Mouse (Mus musculus) liver, embryonic 11.5 days (tissue): ENCODE measurements at regions not wholly inside any gene's neighbourhood (a gene's known extent, or its start where the extent isn't known, plus 50 kb on each side); places are given as distances from the start of the nearest gene placed in this dataset.

Experiments used
- ATAC-seq: fragments of 200-750 bp; cut with Nextera tagmentation; replicated peaks from 2 replicates; pipeline ENCODE4 v1.8.0; 2017; ENCODE audit warnings: moderate number of reproducible peaks, mild to moderate bottlenecking, moderate TSS enrichment, moderate library complexity; ENCODE audit not compliant: low FRiP score
- DNase-seq: peaks from one replicate; pipeline ENCODE4 v3.0.0-alpha.2; 2017; ENCODE audit warnings: low spot score
- H3K27ac ChIP-seq: fragments of 300-500 bp; sonication (generic); 2 replicates; pipeline ENCODE4 v1.5.1; 2014; ENCODE audit warnings: mild to moderate bottlenecking, low read depth, low read length, control low read depth
- H3K27me3 ChIP-seq: fragments of 300-500 bp; sonication (generic); replicated peaks from 2 replicates; pipeline ENCODE4 v1.6.1; 2014; ENCODE audit warnings: low read length, mixed read lengths; ENCODE audit not compliant: control insufficient read depth, insufficient read depth
- H3K36me3 ChIP-seq: fragments of 300-500 bp; sonication (generic); 2 replicates; pipeline ENCODE4 v1.6.1; 2014; ENCODE audit warnings: mild to moderate bottlenecking, low read length, moderate library complexity, mixed read lengths; ENCODE audit not compliant: control insufficient read depth, insufficient read depth
- H3K4me1 ChIP-seq: fragments of 300-500 bp; sonication (generic); replicated peaks from 2 replicates; pipeline ENCODE4 v1.6.1; 2014; ENCODE audit warnings: low read length, mixed read lengths; ENCODE audit not compliant: control insufficient read depth, insufficient read depth
- H3K4me2 ChIP-seq: fragments of 300-500 bp; sonication (generic); 2 replicates; pipeline ENCODE4 v1.6.1; 2014; ENCODE audit warnings: mild to moderate bottlenecking, control low read depth, moderate library complexity
- H3K4me3 ChIP-seq: fragments of 300-500 bp; sonication (generic); 2 replicates; pipeline ENCODE4 v1.5.1; 2014; ENCODE audit warnings: low read depth, low read length, control low read depth
- H3K9ac ChIP-seq: fragments of 300-500 bp; sonication (generic); 2 replicates; pipeline ENCODE4 v1.6.1; 2014; ENCODE audit warnings: low read depth, low read length, control low read depth
- H3K9me3 ChIP-seq: fragments of 300-500 bp; sonication (generic); 2 replicates; pipeline ENCODE4 v1.6.1; 2016; ENCODE audit warnings: low read length, inconsistent platforms, mixed read lengths; ENCODE audit not compliant: control insufficient read depth
- WGBS: fragments of 180-500 bp; shearing (Covaris S2); extraction: QIAGEN DNeasy Blood & Tissue Kit; methylation state at CpG from one replicate; pipeline ENCODE4 v1.1.7; 2014; 5-methylcytosine and 5-hydroxymethylcytosine counted together

GRCm38 (mm10) chr10:17549711-17550637 lies 173.0 kb upstream of the Cited2 start:
- Histone ChIP-seq H3K9me3 (no peaks in the 10 kb centered on the region), H3K4me3 (no peak overlapping the region), H3K27me3 (no peaks in the 10 kb centered on the region), H3K36me3 (no peaks in the 10 kb centered on the region), H3K27ac (no peak overlapping the region), H3K4me1 (peaks cover 3% of the 10 kb centered on the region; the same call in 1 of the 2 replicates), H3K4me2 (no peak overlapping the region), H3K9ac (no peak overlapping the region)
- WGBS = 73% methylated on average over 6 of the region's 6 CpGs
- DNase-seq = no peak
- ATAC-seq = peak; percentile 86

GRCm38 (mm10) chr10:17550638-17551013 lies 172.4 kb upstream of the Cited2 start:
- no peak overlapping the region for H3K4me3 ChIP-seq

GRCm38 (mm10) chr10:17551869-17552268 lies 171.1 kb upstream of the Cited2 start:
- Histone ChIP-seq H3K9me3 (no peaks in the 10 kb centered on the region), H3K36me3 (no peaks in the 10 kb centered on the region), H3K4me1 (peaks cover 3% of the 10 kb centered on the region; the same call in 1 of the 2 replicates), H3K27me3 (no peaks in the 10 kb centered on the region), H3K9ac (no peak overlapping the region), H3K4me2 (no peak overlapping the region), H3K4me3 (no peak overlapping the region), H3K27ac (no peak overlapping the region)
- WGBS = 88% methylated on average over 6 of the region's 6 CpGs
- no peak for ATAC-seq
- DNase-seq = no peak

More at GRCm38 (mm10) chr10:17550638-17551013, 172.4 kb upstream of the Cited2 start:
- Histone ChIP-seq H3K4me1 (peaks cover 3% of the 10 kb centered on the region; the same call in 1 of the 2 replicates), H3K27ac (no peak overlapping the region), H3K9me3 (no peaks in the 10 kb centered on the region), H3K4me2 (no peak overlapping the region), H3K27me3 (no peaks in the 10 kb centered on the region), H3K36me3 (no peaks in the 10 kb centered on the region), H3K9ac (no peak overlapping the region)
- ATAC-seq = no peak
- 86% methylated on average over 6 of the region's 6 CpGs for WGBS
- DNase-seq = no peak

GRCm38 (mm10) chr10:17552277-17552676 lies 170.7 kb upstream of the Cited2 start:
- Histone ChIP-seq H3K27me3 (no peaks in the 10 kb centered on the region), H3K9me3 (no peaks in the 10 kb centered on the region), H3K4me3 (no peak overlapping the region)

GRCm38 (mm10) chr10:17556391-17556790 lies 166.6 kb upstream of the Cited2 start:
- no peak for DNase-seq
- WGBS = 80% methylated on average over 4 of the region's 4 CpGs
- Histone ChIP-seq H3K9ac (no peak overlapping the region), H3K36me3 (no peaks in the 10 kb centered on the region), H3K27ac (no peak overlapping the region), H3K4me3 (no peak overlapping the region), H3K4me2 (no peak overlapping the region), H3K9me3 (no peaks in the 10 kb centered on the region), H3K4me1 (peaks cover under 1% of the 10 kb centered on the region; the same call in 1 of the 2 replicates), H3K27me3 (no peaks in the 10 kb centered on the region)
- ATAC-seq = no peak

More at GRCm38 (mm10) chr10:17552277-17552676, 170.7 kb upstream of the Cited2 start:
- ATAC-seq (no peak), DNase-seq (no peak)
- H3K9ac ChIP-seq = no peak overlapping the region
- peaks cover 3% of the 10 kb centered on the region; the same call in 1 of the 2 replicates for H3K4me1 ChIP-seq
- no peak overlapping the region for H3K4me2 ChIP-seq
- H3K27ac ChIP-seq = no peak overlapping the region
- no peaks in the 10 kb centered on the region for H3K36me3 ChIP-seq

GRCm38 (mm10) chr10:17559370-17559955 lies 163.6 kb upstream of the Cited2 start:
- no peaks in the 10 kb centered on the region for H3K36me3 ChIP-seq
- WGBS = 77% methylated on average over 5 of the region's 5 CpGs
- ATAC-seq (no peak), DNase-seq (no peak)
- H3K27me3 ChIP-seq = no peaks in the 10 kb centered on the region
- no peak overlapping the region for H3K4me2 ChIP-seq
- no peak overlapping the region for H3K4me3 ChIP-seq
- no peak overlapping the region for H3K9ac ChIP-seq
- H3K9me3 ChIP-seq = no peaks in the 10 kb centered on the region
- H3K27ac ChIP-seq = no peak overlapping the region
- peaks cover 28% of the 10 kb centered on the region for H3K4me1 ChIP-seq

GRCm38 (mm10) chr10:17559980-17560379 lies 163.0 kb upstream of the Cited2 start:
- no peak for ATAC-seq
- DNase-seq = no peak
- Histone ChIP-seq H3K27ac (no peak overlapping the region), H3K9ac (no peak overlapping the region), H3K4me3 (no peak overlapping the region), H3K4me2 (no peak overlapping the region), H3K36me3 (no peaks in the 10 kb centered on the region), H3K4me1 (peaks cover 28% of the 10 kb centered on the region), H3K27me3 (no peaks in the 10 kb centered on the region), H3K9me3 (no peaks in the 10 kb centered on the region)
- 47% methylated on average over 3 of the region's 3 CpGs for WGBS

GRCm38 (mm10) chr10:17561466-17561865 lies 161.6 kb upstream of the Cited2 start:
- no peak for DNase-seq

More at GRCm38 (mm10) chr10:17561466-17561865, 161.6 kb upstream of the Cited2 start:
- Histone ChIP-seq H3K4me1 (peaks cover 28% of the 10 kb centered on the region), H3K9me3 (no peaks in the 10 kb centered on the region), H3K4me2 (no peak overlapping the region), H3K36me3 (no peaks in the 10 kb centered on the region), H3K9ac (no peak overlapping the region), H3K27ac (no peak overlapping the region), H3K4me3 (no peak overlapping the region), H3K27me3 (no peaks in the 10 kb centered on the region)
- ATAC-seq = no peak
- WGBS = 43% methylated on average over 7 of the region's 7 CpGs
